Mouse (Mus musculus) midbrain, embryonic 15.5 days (tissue): ENCODE results near the gene Lypd6b. TPM values are rescaled to one million over a fixed set of nuclear protein-coding genes. Genes with fewer than 3 reads are reported as not detected.

ENCODE experiments used
- ATAC-seq: fragments of 200-750 bp; cut with Nextera tagmentation; replicated peaks from 2 replicates; pipeline ENCODE4 v1.8.0; 2017; ENCODE audit warnings: moderate TSS enrichment
- H3K27ac ChIP-seq: fragments of 300-500 bp; sonication (generic); 2 replicates; pipeline ENCODE4 v1.5.1; 2015; ENCODE audit warnings: mild to moderate bottlenecking, inconsistent platforms
- H3K27me3 ChIP-seq: fragments of 300-500 bp; sonication (generic); replicated peaks from 2 replicates; pipeline ENCODE4 v1.6.1; 2015; ENCODE audit warnings: inconsistent platforms
- H3K36me3 ChIP-seq: fragments of 300-500 bp; sonication (generic); replicated peaks from 2 replicates; pipeline ENCODE4 v1.6.1; 2015; ENCODE audit warnings: inconsistent platforms
- H3K4me1 ChIP-seq: fragments of 300-500 bp; sonication (generic); 2 replicates; pipeline ENCODE4 v1.6.1; 2015; ENCODE audit warnings: inconsistent platforms
- H3K4me2 ChIP-seq: fragments of 300-500 bp; sonication (generic); 2 replicates; pipeline ENCODE4 v1.6.1; 2015; ENCODE audit warnings: inconsistent platforms, mild to moderate bottlenecking, moderate library complexity
- H3K4me3 ChIP-seq: fragments of 300-500 bp; sonication (generic); 2 replicates; pipeline ENCODE4 v1.5.1; 2015; ENCODE audit warnings: mild to moderate bottlenecking, inconsistent platforms
- H3K9ac ChIP-seq: fragments of 300-500 bp; sonication (generic); 2 replicates; pipeline ENCODE4 v1.6.1; 2015; ENCODE audit warnings: mild to moderate bottlenecking, inconsistent platforms
- H3K9me3 ChIP-seq: fragments of 300-500 bp; sonication (generic); 2 replicates; pipeline ENCODE4 v1.6.1; 2016; ENCODE audit warnings: inconsistent platforms
- WGBS: fragments of 180-500 bp; shearing (Covaris S2); methylation state at CpG from one replicate; pipeline ENCODE4 v1.1.7; 2015; ENCODE audit warnings: mixed read lengths; 5-methylcytosine and 5-hydroxymethylcytosine counted together
- polyA plus RNA-seq: library from polyadenylated mRNA; unstranded; fragments of >200 nt; fragmentation: Nextera tagmentation; extraction: Ambion mirVana; gene quantifications from 2 replicates; pipeline ENCODE4 v1.2.1, GENCODE M21; 2015

Lypd6b gene
- polyA plus RNA-seq, 1 experiment from 2014 or later: 13.7 TPM

DNA sequence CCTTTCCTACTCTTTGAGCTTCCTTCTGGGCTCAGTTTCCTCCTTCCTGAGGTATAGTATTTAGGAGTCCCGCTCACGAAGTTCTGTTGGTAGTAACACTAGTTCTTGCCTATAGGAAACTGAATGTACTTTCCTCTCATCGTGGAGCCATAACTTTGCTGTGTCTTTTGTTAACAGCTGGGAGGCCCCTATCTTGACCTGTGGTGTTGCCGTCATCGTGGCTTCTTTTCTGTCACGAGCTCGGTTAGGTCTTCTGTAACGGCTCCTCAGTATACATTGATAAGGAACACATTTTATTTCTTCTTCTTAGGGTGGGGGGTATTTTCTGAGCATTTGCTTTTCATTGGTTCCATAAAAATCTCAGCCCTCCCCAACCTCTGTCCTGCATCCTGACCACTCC is 74.2 kb downstream of the Lypd6b start:
- WGBS: 76% methylated on average over 8 of the region's 8 CpGs
- no peak for ATAC-seq
- H3K36me3 ChIP-seq: no peaks in the 10 kb centered on the region
- H3K9me3 ChIP-seq: no peaks in the 10 kb centered on the region
- no peak overlapping the region for H3K4me2 ChIP-seq
- no peaks in the 10 kb centered on the region for H3K4me1 ChIP-seq
- no peak overlapping the region for H3K9ac ChIP-seq
- no peak overlapping the region for H3K27ac ChIP-seq
- no peaks in the 10 kb centered on the region for H3K27me3 ChIP-seq
- no peak overlapping the region for H3K4me3 ChIP-seq

DNA sequence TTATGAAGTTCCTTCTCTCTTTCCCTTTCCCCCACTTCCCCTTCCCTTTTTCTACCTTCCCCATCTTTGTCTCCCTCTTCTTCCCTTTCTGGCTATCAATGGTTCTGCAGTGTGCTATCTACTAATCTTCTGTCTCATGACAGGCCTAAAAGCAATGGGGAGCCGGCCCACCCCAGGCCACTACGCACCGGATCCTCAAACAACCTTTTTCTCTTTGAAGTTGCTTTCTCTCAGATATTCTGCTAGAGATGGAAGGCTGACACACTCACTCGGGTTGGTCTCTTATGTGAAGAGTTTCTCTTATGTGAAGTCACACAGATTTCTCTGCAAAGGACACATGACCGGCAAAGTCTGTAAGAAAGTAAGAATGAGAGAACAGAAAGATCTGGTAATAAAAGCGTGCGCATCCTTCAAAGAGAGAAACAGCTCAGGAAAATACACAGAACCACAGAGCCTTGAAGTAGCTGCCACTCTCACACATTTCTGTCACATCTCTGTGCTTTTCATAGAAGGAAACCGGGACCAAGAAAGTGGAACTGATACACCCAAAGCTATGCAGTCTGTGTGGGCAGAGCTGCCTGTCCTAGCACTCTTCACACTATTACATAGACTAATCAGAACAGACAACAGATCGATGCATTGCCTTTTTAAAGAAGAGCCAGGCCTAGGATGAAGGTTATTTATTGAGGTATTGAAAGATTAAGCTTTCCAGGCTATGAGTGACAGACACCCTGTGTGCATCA is 80.8 kb downstream of the Lypd6b start:
- Histone ChIP-seq H3K27ac (no peak overlapping the region), H3K4me1 (no peaks in the 10 kb centered on the region), H3K4me2 (no peak overlapping the region), H3K9ac (no peak overlapping the region), H3K27me3 (no peaks in the 10 kb centered on the region), H3K9me3 (no peaks in the 10 kb centered on the region), H3K36me3 (no peaks in the 10 kb centered on the region), H3K4me3 (no peak overlapping the region)
- WGBS: 78% methylated on average over 9 of the region's 9 CpGs
- peak; percentile 75 for ATAC-seq

DNA sequence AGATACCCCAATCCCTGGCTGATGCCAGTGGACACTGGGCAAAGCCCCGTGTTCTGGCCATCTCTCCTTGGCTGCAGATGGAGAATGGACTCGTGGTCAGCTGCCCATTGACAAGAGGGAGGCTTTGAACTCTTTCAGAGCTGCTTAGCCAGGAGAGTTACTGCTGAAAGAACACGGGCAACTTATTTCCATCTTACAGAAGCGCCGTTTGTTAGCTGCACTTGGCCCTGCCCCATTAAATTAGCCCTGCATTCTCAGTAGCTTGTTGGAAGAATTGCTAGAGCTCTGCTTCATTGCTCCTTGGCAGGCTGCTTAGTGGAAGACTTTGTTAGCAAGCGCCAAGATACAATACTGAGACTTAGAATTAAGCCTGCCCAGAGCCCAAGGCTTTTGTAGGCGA is 81.6 kb downstream of the Lypd6b start:
- Histone ChIP-seq H3K9ac (no peak overlapping the region), H3K4me3 (no peak overlapping the region), H3K36me3 (no peaks in the 10 kb centered on the region), H3K4me1 (no peaks in the 10 kb centered on the region), H3K27ac (no peak overlapping the region), H3K4me2 (no peak overlapping the region), H3K27me3 (no peaks in the 10 kb centered on the region), H3K9me3 (no peaks in the 10 kb centered on the region)
- ATAC-seq: peak; percentile 51; the same call in 1 of the 2 replicates
- WGBS: 49% methylated on average over 7 of the region's 7 CpGs

DNA sequence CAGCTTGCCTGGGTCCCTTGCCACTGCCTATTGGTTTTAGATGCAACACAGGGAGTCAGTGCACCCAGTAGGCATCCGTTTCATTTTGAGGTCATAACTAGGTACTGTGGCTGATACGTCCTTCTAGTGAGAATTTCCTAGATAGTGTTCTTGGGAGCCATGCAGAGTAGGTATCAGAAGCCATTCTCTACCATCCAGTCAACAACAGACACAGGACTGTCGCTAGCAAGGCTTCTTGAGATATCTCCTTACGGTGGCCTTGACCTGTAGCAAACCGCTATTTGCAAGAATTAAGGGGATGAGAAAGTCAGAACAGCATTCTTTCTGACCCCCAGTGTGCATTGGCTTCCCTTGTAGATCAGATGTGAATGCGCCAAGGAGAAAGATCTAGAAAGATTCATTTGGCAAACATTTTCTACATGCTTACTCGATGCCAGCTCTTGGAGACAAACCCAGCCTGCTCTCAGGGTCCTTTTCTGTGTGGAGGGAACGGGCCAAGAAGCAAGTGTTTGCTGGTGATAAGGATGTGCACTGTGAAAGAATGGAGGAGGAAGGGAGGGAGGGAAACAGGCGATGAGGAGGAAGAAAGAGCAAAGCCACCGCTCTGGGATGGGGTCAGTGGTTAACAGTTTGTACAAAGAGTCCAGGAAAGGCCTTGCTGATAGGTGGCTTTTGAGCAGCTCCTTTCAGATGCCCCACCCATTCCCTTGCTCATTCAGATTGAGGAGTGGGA is 82.5 kb downstream of the Lypd6b start:
- Histone ChIP-seq H3K27ac (no peak overlapping the region), H3K4me2 (no peak overlapping the region), H3K4me1 (no peaks in the 10 kb centered on the region), H3K36me3 (no peaks in the 10 kb centered on the region), H3K9ac (no peak overlapping the region), H3K9me3 (no peaks in the 10 kb centered on the region), H3K27me3 (no peaks in the 10 kb centered on the region), H3K4me3 (no peak overlapping the region)
- WGBS: 92% methylated on average over 10 of the region's 10 CpGs
- ATAC-seq: no peak

DNA sequence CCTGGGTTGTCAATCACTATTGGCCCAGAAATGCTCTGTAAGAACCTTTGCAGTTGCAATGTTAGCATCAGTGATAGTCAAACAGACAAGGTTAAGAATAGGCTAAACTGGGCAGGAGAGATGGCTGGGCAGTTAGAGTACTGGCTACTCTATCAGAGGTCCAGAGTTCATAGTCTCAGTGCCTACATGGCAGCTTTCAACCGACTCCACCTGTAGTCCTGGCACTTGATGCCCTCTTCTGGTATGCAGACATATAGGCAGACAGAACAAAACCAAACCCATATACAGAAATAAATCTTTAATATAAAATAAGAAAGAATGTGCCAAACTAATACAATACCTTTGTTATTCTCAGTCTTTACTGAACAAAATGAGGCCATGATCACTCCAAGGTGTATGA is 83.5 kb downstream of the Lypd6b start:
- Histone ChIP-seq H3K9ac (no peak overlapping the region), H3K27me3 (no peaks in the 10 kb centered on the region), H3K36me3 (no peaks in the 10 kb centered on the region), H3K4me3 (no peak overlapping the region), H3K9me3 (no peaks in the 10 kb centered on the region), H3K4me1 (no peaks in the 10 kb centered on the region), H3K4me2 (no peak overlapping the region), H3K27ac (no peak overlapping the region)
- WGBS: 86% methylated on average over 1 of the region's 1 CpGs
- ATAC-seq: no peak

DNA sequence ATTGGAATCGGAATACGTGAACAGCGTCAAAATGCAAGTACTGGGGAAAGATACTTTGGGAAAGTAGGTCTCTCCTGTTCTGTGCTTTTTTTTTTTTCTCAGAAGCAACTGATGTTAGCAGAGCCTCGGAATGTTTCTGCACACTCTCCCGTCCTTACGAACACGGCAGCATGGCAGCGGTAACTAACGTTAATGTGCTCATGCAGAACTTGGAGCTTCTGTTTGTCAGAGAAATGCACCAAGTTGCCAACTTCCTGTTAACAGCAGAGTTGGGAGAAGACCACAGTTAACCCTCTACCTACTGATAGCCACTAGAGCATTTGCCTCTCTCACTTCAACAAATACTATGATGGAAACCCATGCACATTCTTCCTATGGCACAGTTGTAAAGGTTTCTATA is 93.0 kb downstream of the Lypd6b start:
- Histone ChIP-seq H3K4me1 (no peaks in the 10 kb centered on the region), H3K27ac (no peak overlapping the region), H3K4me3 (no peak overlapping the region), H3K9me3 (no peaks in the 10 kb centered on the region), H3K9ac (no peak overlapping the region), H3K27me3 (no peaks in the 10 kb centered on the region), H3K4me2 (no peak overlapping the region), H3K36me3 (no peaks in the 10 kb centered on the region)
- ATAC-seq: no peak
- 82% methylated on average over 9 of the region's 9 CpGs for WGBS

DNA sequence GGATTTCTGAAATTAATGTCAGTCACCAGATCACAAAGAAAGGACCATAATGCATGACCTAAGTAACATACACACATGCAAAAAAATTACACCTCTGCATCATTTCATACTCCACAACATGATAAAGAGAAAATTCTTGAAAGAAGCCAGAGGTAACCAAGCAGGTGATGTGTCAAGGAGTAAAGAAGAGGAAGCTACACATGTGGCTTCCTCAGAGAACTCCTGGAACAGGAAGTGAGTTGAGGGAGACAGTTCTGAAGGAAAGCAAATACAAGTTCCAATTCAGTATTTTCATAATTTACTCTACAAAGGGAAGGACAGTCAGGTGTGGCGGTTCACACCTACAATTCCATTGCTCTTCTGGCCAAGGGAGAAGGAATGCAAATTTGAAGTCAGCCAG is 93.5 kb downstream of the Lypd6b start:
- H3K36me3 ChIP-seq: no peaks in the 10 kb centered on the region
- no peak overlapping the region for H3K27ac ChIP-seq
- no peak overlapping the region for H3K4me3 ChIP-seq
- H3K9me3 ChIP-seq: no peaks in the 10 kb centered on the region
- WGBS: 93% methylated on average over 1 of the region's 1 CpGs
- no peaks in the 10 kb centered on the region for H3K4me1 ChIP-seq
- H3K4me2 ChIP-seq: no peak overlapping the region
- H3K9ac ChIP-seq: no peak overlapping the region
- H3K27me3 ChIP-seq: no peaks in the 10 kb centered on the region
- no peak for ATAC-seq

DNA sequence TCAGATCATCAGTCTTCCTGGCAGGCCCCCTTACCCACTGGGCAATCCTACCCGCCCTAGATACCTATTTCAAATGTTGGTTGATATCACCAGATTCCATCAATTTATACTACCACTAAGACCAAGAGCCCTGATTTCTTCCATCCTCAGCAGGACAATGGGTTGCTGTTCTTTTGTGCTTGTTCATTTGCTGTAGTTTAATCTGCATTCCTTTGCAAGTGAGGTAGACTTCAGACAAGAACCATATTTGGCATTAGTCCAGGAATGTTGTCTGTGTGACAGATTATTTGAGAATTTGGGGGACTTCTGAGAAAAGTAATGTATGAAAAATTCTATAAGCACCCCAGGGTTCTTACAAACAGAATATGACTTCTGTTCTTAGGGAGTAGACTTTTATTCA is 95.0 kb downstream of the Lypd6b start:
- ATAC-seq: no peak
- no peak overlapping the region for H3K9ac ChIP-seq
- H3K4me3 ChIP-seq: no peak overlapping the region
- H3K4me2 ChIP-seq: no peak overlapping the region
- no peaks in the 10 kb centered on the region for H3K36me3 ChIP-seq
- H3K9me3 ChIP-seq: no peaks in the 10 kb centered on the region
- H3K27ac ChIP-seq: no peak overlapping the region
- no peaks in the 10 kb centered on the region for H3K27me3 ChIP-seq
- H3K4me1 ChIP-seq: no peaks in the 10 kb centered on the region
- WGBS: 96% methylated on average over 1 of the region's 1 CpGs

DNA sequence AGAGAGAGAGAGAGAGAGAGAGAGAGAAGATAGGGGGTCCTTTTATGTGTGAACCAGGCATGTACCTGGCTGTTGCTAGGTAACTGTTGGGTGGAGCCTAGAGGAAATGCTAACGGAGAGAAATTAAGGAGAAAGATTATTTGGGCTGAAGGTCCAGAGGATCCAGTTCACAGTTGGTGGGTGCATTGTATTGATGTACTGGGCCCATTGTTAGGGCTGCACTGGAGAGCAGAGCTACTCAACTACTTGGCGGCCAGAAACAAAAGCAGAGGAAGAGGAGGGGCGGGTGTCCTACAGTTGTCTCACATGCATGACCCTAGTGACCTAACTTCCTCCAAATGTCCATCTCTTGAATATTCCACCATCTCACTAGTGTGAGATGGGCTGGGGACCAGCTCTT is 96.5 kb downstream of the Lypd6b start:
- Histone ChIP-seq H3K36me3 (no peaks in the 10 kb centered on the region), H3K4me3 (no peak overlapping the region), H3K9me3 (no peaks in the 10 kb centered on the region), H3K4me1 (no peaks in the 10 kb centered on the region), H3K9ac (no peak overlapping the region), H3K27ac (no peak overlapping the region), H3K27me3 (no peaks in the 10 kb centered on the region), H3K4me2 (no peak overlapping the region)
- 0 out of 2 replicates have a peak, but pooled peaks have one; percentile 20 for ATAC-seq
- 30% methylated on average over 3 of the region's 3 CpGs for WGBS

DNA sequence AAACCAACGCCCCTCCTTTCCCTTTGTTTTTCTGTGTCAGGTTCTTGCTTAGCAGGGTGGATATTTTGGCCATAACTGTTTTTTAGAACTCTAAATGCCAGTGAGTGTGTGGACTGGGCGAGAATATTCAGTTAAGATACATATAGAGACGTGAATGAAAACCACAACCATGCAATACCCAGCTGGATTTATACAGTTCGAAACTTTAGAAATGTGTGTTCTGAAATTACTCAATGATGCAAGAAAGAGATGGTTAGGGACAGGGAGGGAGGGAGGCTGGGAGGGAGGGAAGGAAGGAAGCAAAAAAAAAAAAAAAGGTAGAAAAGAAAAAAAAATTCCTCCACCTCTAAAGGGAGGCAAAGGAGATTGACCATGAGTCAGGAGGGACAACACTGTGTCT is 98.7 kb downstream of the Lypd6b start:
- no peaks in the 10 kb centered on the region for H3K9me3 ChIP-seq
- H3K36me3 ChIP-seq: no peaks in the 10 kb centered on the region
- no peak for ATAC-seq
- 90% methylated on average over 4 of the region's 4 CpGs for WGBS
- H3K4me3 ChIP-seq: no peak overlapping the region
- H3K27ac ChIP-seq: no peak overlapping the region
- H3K27me3 ChIP-seq: no peaks in the 10 kb centered on the region
- H3K4me2 ChIP-seq: no peak overlapping the region
- no peak overlapping the region for H3K9ac ChIP-seq
- H3K4me1 ChIP-seq: no peaks in the 10 kb centered on the region

DNA sequence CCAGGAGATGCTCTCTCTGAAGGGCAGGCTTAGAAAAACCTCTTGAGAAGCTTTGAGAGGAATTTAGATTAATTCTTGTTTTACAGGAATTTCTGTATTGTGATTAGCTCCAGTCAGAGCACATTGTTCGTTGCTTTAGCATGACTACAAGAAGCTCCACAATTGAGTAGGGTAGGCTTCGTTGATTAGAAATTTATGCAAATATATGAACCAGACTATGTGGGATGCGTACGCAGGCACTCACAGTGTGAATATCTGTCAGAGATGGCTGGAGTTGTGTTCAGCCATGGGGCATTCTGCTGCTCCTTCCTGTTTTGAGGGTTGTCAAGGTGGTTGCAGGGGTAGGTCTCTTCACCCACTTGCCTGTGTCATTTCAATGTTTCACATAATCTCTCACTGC is 100.9 kb downstream of the Lypd6b start:
- ATAC-seq: no peak

DNA sequence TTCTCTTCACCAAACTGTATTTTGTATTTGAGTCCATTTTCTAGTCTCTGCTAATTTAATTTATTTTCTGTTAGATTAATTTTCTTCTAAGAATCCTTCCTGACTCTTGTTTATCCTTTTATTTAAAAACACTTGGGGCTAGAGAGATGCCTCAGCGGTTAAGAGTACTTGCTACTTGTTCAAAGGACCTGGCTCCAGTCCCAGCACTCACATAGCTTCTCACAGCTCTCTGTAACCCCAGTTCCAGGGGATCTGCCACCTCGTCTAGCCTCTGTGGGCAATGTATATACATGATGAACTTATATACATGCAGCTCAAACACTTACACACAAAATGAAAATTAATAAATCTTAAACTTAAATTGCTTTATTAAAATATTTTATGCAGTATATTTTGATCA is 103.2 kb downstream of the Lypd6b start:
- no peaks in the 10 kb centered on the region for H3K27me3 ChIP-seq
- no peak for ATAC-seq
- no peaks in the 10 kb centered on the region for H3K4me1 ChIP-seq
- no peak overlapping the region for H3K4me2 ChIP-seq
- H3K36me3 ChIP-seq: no peaks in the 10 kb centered on the region
- H3K9ac ChIP-seq: no peak overlapping the region
- H3K9me3 ChIP-seq: no peaks in the 10 kb centered on the region
- H3K4me3 ChIP-seq: no peak overlapping the region
- 52% methylated on average over 2 of the region's 2 CpGs for WGBS
- no peak overlapping the region for H3K27ac ChIP-seq

More for the DNA sequence above, 100.9 kb downstream of the Lypd6b start:
- Histone ChIP-seq H3K4me2 (no peak overlapping the region), H3K36me3 (no peaks in the 10 kb centered on the region), H3K4me1 (no peaks in the 10 kb centered on the region), H3K27me3 (no peaks in the 10 kb centered on the region), H3K27ac (no peak overlapping the region), H3K9ac (no peak overlapping the region), H3K4me3 (no peak overlapping the region), H3K9me3 (no peaks in the 10 kb centered on the region)
- 68% methylated on average over 4 of the region's 4 CpGs for WGBS
